9 mouse cellular contexts compared by ENCODE assay signal in genomic region chr14:76780572-76781523, GRCm38 (mm10).
DNase-seq lines count a peak whose midpoint lies in the region; ATAC-seq lines count a peak whose summit lies in the region.
"Had no signal": no experiment of that assay in that cellular context is flagged by ENCODE, and none has a peak within 500 bp of the region (broad histone marks: within the 10 kb centered on the region; RNA-seq: fewer than 3 reads in every experiment).

No protein-coding gene starts in this region.

- 72% methylated on average over 14 of the region's 14 CpGs for WGBS in hindbrain, embryonic 10.5 days
- 75% methylated on average over 14 of the region's 14 CpGs for WGBS in hindbrain, embryonic 11.5 days
- WGBS in forebrain, embryonic 13.5 days, result 69% methylated on average over 14 of the region's 14 CpGs
- WGBS in midbrain, embryonic 12.5 days, result 60% methylated on average over 14 of the region's 14 CpGs

- ATAC-seq in hindbrain, embryonic 11.5 days (ENCODE audit: low FRiP score), result no peak
- no peak for ATAC-seq in forebrain, embryonic 13.5 days
- ATAC-seq in midbrain, embryonic 12.5 days (ENCODE audit: low FRiP score, low read depth), result no peak
- ATAC-seq in activated CD4-positive, CD25-positive, alpha-beta regulatory T cell, adult 4 months, result no peak

- no peak overlapping the region for H3K9ac ChIP-seq in hindbrain, embryonic 11.5 days (ENCODE audit: low read depth, low read length)
- no peak overlapping the region; the same call in 1 of the 2 replicates for H3K9ac ChIP-seq in forebrain, embryonic 13.5 days
- no peak overlapping the region for H3K9ac ChIP-seq in midbrain, embryonic 12.5 days (replicated peaks)

- H3K36me3 ChIP-seq in hindbrain, embryonic 10.5 days, result no peaks in the 10 kb centered on the region
- no peaks in the 10 kb centered on the region for H3K36me3 ChIP-seq in hindbrain, embryonic 11.5 days (ENCODE audit: control insufficient read depth, insufficient read depth, low read length)
- H3K36me3 ChIP-seq in forebrain, embryonic 13.5 days (ENCODE audit: poor library complexity, severe bottlenecking), result no peaks in the 10 kb centered on the region
- H3K36me3 ChIP-seq in midbrain, embryonic 12.5 days, result no peaks in the 10 kb centered on the region

- no peak for DNase-seq in hindbrain, embryonic 10.5 days (ENCODE audit: low spot score)
- DNase-seq in hindbrain, embryonic 11.5 days (ENCODE audit: low spot score), result no peak
- DNase-seq in NIH3T3 (ENCODE audit: low read depth), result peak; percentile 84
- no peak for DNase-seq in cerebellum, postnatal 4 days (ENCODE audit: low spot score in 2 of 2)
- DNase-seq in cerebellum, adult 11 months, result no peak
- DNase-seq: cerebellum, postnatal 14 days had no signal

- H3K4me2 ChIP-seq in hindbrain, embryonic 11.5 days (replicated peaks; ENCODE audit: low read depth, low read length), result no peak overlapping the region
- no peak overlapping the region for H3K4me2 ChIP-seq in forebrain, embryonic 13.5 days
- H3K4me2 ChIP-seq in midbrain, embryonic 12.5 days (replicated peaks), result no peak overlapping the region

- peak overlapping the region; percentile 29 for H3K27ac ChIP-seq in hindbrain, embryonic 10.5 days
- no peak overlapping the region for H3K27ac ChIP-seq in hindbrain, embryonic 11.5 days (ENCODE audit: low read depth, low read length)
- H3K27ac ChIP-seq in forebrain, embryonic 13.5 days, result peak overlapping the region; percentile 37
- peak overlapping the region; percentile 49 for H3K27ac ChIP-seq in midbrain, embryonic 12.5 days (replicated peaks)

- H3K4me1 ChIP-seq in hindbrain, embryonic 10.5 days (replicated peaks), result peaks cover 20% of the 10 kb centered on the region
- no peaks in the 10 kb centered on the region for H3K4me1 ChIP-seq in hindbrain, embryonic 11.5 days (replicated peaks; ENCODE audit: control insufficient read depth, insufficient read depth, low read length)
- peaks cover 12% of the 10 kb centered on the region; the same call in 1 of the 2 replicates for H3K4me1 ChIP-seq in forebrain, embryonic 13.5 days
- H3K4me1 ChIP-seq in midbrain, embryonic 12.5 days, result peaks cover 15% of the 10 kb centered on the region

- H3K9me3 ChIP-seq in hindbrain, embryonic 10.5 days, result no peaks in the 10 kb centered on the region
- no peaks in the 10 kb centered on the region for H3K9me3 ChIP-seq in hindbrain, embryonic 11.5 days (ENCODE audit: control insufficient read depth, low read length)
- no peaks in the 10 kb centered on the region for H3K9me3 ChIP-seq in forebrain, embryonic 13.5 days (replicated peaks)
- H3K9me3 ChIP-seq in midbrain, embryonic 12.5 days, result no peaks in the 10 kb centered on the region

- no peak overlapping the region for H3K4me3 ChIP-seq in hindbrain, embryonic 10.5 days
- no peak overlapping the region for H3K4me3 ChIP-seq in hindbrain, embryonic 11.5 days (ENCODE audit: low read depth, low read length)
- no peak overlapping the region for H3K4me3 ChIP-seq in forebrain, embryonic 13.5 days
- no peak overlapping the region for H3K4me3 ChIP-seq in midbrain, embryonic 12.5 days

- peaks cover 33% of the 10 kb centered on the region for H3K27me3 ChIP-seq in hindbrain, embryonic 10.5 days (ENCODE audit: insufficient read depth, poor library complexity, severe bottlenecking)
- H3K27me3 ChIP-seq in hindbrain, embryonic 11.5 days (ENCODE audit: control insufficient read depth, insufficient read depth, low read length), result no peaks in the 10 kb centered on the region
- no peaks in the 10 kb centered on the region for H3K27me3 ChIP-seq in forebrain, embryonic 13.5 days
- H3K27me3 ChIP-seq in midbrain, embryonic 12.5 days, result no peaks in the 10 kb centered on the region; the same call in 1 of the 2 replicates
